ENCODE assay signal across 18 mouse cellular contexts in the genomic region with DNA sequence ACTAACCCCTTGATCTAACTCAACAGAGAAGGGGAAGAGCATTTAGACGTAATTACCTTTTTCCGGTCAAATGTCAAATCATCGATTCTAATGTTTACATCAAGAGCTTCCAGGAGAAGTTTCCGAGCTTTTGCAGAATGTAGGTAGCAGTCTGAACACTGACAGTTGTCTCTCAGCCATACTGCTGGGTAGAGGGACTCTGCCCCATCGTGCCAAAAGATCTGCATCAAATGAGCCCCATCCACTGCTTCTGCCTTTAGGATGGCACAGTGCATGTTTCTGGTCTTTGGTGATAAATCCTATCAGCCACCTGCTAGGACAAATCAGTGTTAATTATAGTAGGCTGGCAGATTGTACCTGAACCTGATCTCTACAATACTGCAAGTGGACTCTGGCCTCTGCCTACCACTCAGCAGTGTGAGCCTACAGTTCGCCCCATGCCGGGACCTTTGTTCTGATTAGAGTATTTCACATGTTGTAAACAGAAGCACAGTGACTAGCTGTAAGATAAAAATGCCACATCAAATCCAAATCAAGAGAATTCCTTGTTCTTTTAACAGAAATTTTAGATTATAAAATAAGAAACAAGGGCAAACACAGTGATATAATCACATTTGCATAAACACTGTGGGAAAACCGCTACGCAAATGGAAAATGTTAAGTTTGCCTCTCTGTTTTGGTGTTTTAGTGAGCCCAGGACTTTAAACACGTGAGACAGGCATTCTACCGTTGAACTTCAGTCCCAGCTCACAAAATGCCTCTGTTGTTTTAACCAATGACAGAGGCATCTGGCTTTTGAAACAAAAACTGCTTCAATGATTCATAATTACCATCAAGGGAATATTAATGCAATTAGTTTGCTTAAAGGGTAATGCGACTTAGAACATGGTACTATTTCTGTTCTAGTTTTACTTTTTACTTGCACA. TPM values are rescaled to one million over a fixed set of nuclear protein-coding genes. Genes with fewer than 3 reads are reported as not detected.
DNase-seq lines count a peak whose midpoint lies in the region; ATAC-seq lines count a peak whose summit lies in the region.
"Had no signal": no experiment of that assay in that cellular context is flagged by ENCODE, and none has a peak within 500 bp of the region (broad histone marks: within the 10 kb centered on the region; RNA-seq: fewer than 3 reads in every experiment).

No protein-coding gene starts in this region.

- no peak overlapping the region for H3K27ac ChIP-seq in kidney, embryonic 15.5 days
- H3K27ac ChIP-seq in intestine, embryonic 16.5 days (ENCODE audit: low read length), result peak overlapping the region; percentile 68
- peak overlapping the region; percentile 63 for H3K27ac ChIP-seq in liver, embryonic 15.5 days (replicated peaks)
- H3K27ac ChIP-seq: embryonic facial prominence, embryonic 12.5 days had no signal

- H3K4me1 ChIP-seq in kidney, embryonic 15.5 days, result 0 out of 2 replicates have a peak, but pooled peaks cover 2% of the 10 kb centered on the region
- H3K4me1 ChIP-seq in intestine, embryonic 16.5 days (ENCODE audit: control insufficient read depth, insufficient read depth, low read length), result peaks cover 10% of the 10 kb centered on the region
- no peaks in the 10 kb centered on the region for H3K4me1 ChIP-seq in liver, embryonic 15.5 days (replicated peaks)
- H3K4me1 ChIP-seq: heart, embryonic 12.5 days had no signal

- H3K36me3 ChIP-seq in kidney, embryonic 15.5 days, result no peaks in the 10 kb centered on the region
- no peaks in the 10 kb centered on the region for H3K36me3 ChIP-seq in intestine, embryonic 16.5 days (ENCODE audit: control insufficient read depth, insufficient read depth, low read length)
- no peaks in the 10 kb centered on the region for H3K36me3 ChIP-seq in liver, embryonic 15.5 days (replicated peaks)
- H3K36me3 ChIP-seq: embryonic facial prominence, embryonic 12.5 days; heart, embryonic 12.5 days had no signal

- peak; percentile 34 for DNase-seq in kidney, adult 18-20 months
- DNase-seq in kidney, postnatal 25 days, result peak; percentile 58 to 75
- DNase-seq in B cell, adult 2 months, result no peak
- no peak for DNase-seq in urinary bladder, postnatal 25 days (ENCODE audit: low spot score)
- no peak for DNase-seq in spleen, adult 18-20 months
- DNase-seq: adrenal gland, adult 2 months; cerebellum, adult 11 months; gastrocnemius, postnatal 36 days; heart, postnatal 4 days; lung, postnatal 4 days; thymus, adult 18-20 months had no signal

- no peaks in the 10 kb centered on the region for H3K27me3 ChIP-seq in kidney, embryonic 15.5 days
- H3K27me3 ChIP-seq in intestine, embryonic 16.5 days (replicated peaks; ENCODE audit: control insufficient read depth, insufficient read depth, low read length), result no peaks in the 10 kb centered on the region
- H3K27me3 ChIP-seq in liver, embryonic 15.5 days, result no peaks in the 10 kb centered on the region
- H3K27me3 ChIP-seq: embryonic facial prominence, embryonic 12.5 days; heart, embryonic 12.5 days had no signal

- no peak overlapping the region for H3K4me2 ChIP-seq in kidney, embryonic 15.5 days
- no peak overlapping the region for H3K4me2 ChIP-seq in intestine, embryonic 16.5 days (ENCODE audit: low read depth, low read length)
- no peak overlapping the region for H3K4me2 ChIP-seq in liver, embryonic 15.5 days
- H3K4me2 ChIP-seq: embryonic facial prominence, embryonic 12.5 days; heart, embryonic 12.5 days; midbrain, embryonic 11.5 days had no signal

- no peak overlapping the region for H3K9ac ChIP-seq in kidney, embryonic 15.5 days
- H3K9ac ChIP-seq in intestine, embryonic 16.5 days (ENCODE audit: low read depth, low read length), result no peak overlapping the region
- H3K9ac ChIP-seq in liver, embryonic 15.5 days, result no peak overlapping the region
- H3K9ac ChIP-seq: embryonic facial prominence, embryonic 12.5 days; heart, embryonic 12.5 days had no signal

- no peak overlapping the region for H3K4me3 ChIP-seq in kidney, embryonic 15.5 days (replicated peaks)
- H3K4me3 ChIP-seq in intestine, embryonic 16.5 days (ENCODE audit: low read length), result no peak overlapping the region
- peak overlapping the region; percentile 24 for H3K4me3 ChIP-seq in liver, embryonic 15.5 days (replicated peaks)
- H3K4me3 ChIP-seq: embryonic facial prominence, embryonic 12.5 days; heart, embryonic 12.5 days had no signal

- ATAC-seq in kidney, embryonic 15.5 days (replicated peaks; ENCODE audit: low FRiP score), result no peak
- ATAC-seq in intestine, embryonic 16.5 days, result peak; percentile 99
- ATAC-seq in liver, embryonic 15.5 days (ENCODE audit: insufficient read depth), result peak; percentile 88

- WGBS in kidney, embryonic 15.5 days, result 81% methylated on average over 12 of the region's 12 CpGs
- 57% methylated on average over 12 of the region's 12 CpGs for WGBS in intestine, embryonic 16.5 days
- WGBS in liver, embryonic 15.5 days (ENCODE audit: insufficient replicate concordance), result 65% methylated on average over 12 of the region's 12 CpGs

- no peaks in the 10 kb centered on the region for H3K9me3 ChIP-seq in kidney, embryonic 15.5 days (replicated peaks)
- H3K9me3 ChIP-seq in intestine, embryonic 16.5 days (ENCODE audit: control insufficient read depth, low read length), result no peaks in the 10 kb centered on the region
- H3K9me3 ChIP-seq in liver, embryonic 15.5 days (replicated peaks), result no peaks in the 10 kb centered on the region
- H3K9me3 ChIP-seq: embryonic facial prominence, embryonic 12.5 days; heart, embryonic 12.5 days had no signal

RNA-seq across cellular contexts. Expression of gene Bbox1, which starts 8.7 kb away (rescaled TPM):
- polyA plus RNA-seq in kidney, embryonic 15.5 days (2015; fragmentation: Nextera tagmentation; extraction: Ambion mirVana), result 0.10 and 0.14 TPM in 2 replicates
- polyA plus RNA-seq in intestine, embryonic 16.5 days (2015; fragmentation: Nextera tagmentation; extraction: Ambion mirVana), result 0.82 and 1.5 TPM in 2 replicates
- polyA plus RNA-seq in liver, embryonic 15.5 days (2015; fragmentation: Nextera tagmentation; extraction: Ambion mirVana), result 6.7 and 7.1 TPM in 2 replicates
- polyA plus RNA-seq: adrenal gland, adult 2 months; forebrain, embryonic 11.5 days; heart, embryonic 12.5 days; midbrain, embryonic 11.5 days had no signal

RNA-seq across cellular contexts. Expression of gene Fibin, which starts 57.4 kb away (rescaled TPM):
- 23.2 and 24.0 TPM in 2 replicates for polyA plus RNA-seq in kidney, embryonic 15.5 days (2015; fragmentation: Nextera tagmentation; extraction: Ambion mirVana)
- polyA plus RNA-seq in intestine, embryonic 16.5 days (2015; fragmentation: Nextera tagmentation; extraction: Ambion mirVana), result 25.2 and 27.4 TPM in 2 replicates
- 1.5 and 1.8 TPM in 2 replicates for polyA plus RNA-seq in liver, embryonic 15.5 days (2015; fragmentation: Nextera tagmentation; extraction: Ambion mirVana)

Comparison
In these comparisons a context has a peak if more than half of its experiments do, and no peak if none do; other contexts are left out.
1. DNase-seq: peak in kidney, adult 18-20 months (single experiment) and kidney, postnatal 25 days (2 of 2); none in B cell, adult 2 months (0 of 2), urinary bladder, postnatal 25 days (single experiment) and spleen, adult 18-20 months (0 of 2).